Mouse (Mus musculus): ENCODE data around the gene 9930111J21Rik2. TPM values are rescaled to one million over a fixed set of nuclear protein-coding genes. Genes with fewer than 3 reads are reported as not detected.
"Not testable (repeated sequence)": the region's sequence is repeated elsewhere in the genome, so short reads cannot be mapped to it uniquely, and the experiment has no call there.

The 9930111J21Rik2 gene
- polyA plus RNA-seq, 1 experiment, result 1.4 TPM

GRCm38 (mm10) chr11:49081356-49081755 lies 30.3 kb upstream of the 9930111J21Rik2 start:
- H3K79me2 ChIP-seq (ENCODE audit: control insufficient read depth, insufficient read depth), result no peaks in the 10 kb centered on the region
- H3K4me3 ChIP-seq, result no peak overlapping the region
- no peak for TF ChIP-seq TCF3 (IDR thresholded peaks at IDR 0.05; ENCODE audit: insufficient read length, low read depth)
- no peak for TF ChIP-seq USF1 (IDR thresholded peaks at IDR 0.05; ENCODE audit: low read depth)
- TF ChIP-seq MYOD1 (IDR thresholded peaks at IDR 0.05; ENCODE audit: control insufficient read depth in 1 of 3, insufficient read length in 2 of 3, low read depth in 2 of 3), result no peak
- TF ChIP-seq SRF (IDR thresholded peaks at IDR 0.05; ENCODE audit: control insufficient read depth, insufficient read length, low read depth), result no peak
- TF ChIP-seq POLR2A (IDR thresholded peaks at IDR 0.05; ENCODE audit: insufficient read length, low read depth), result no peak
- TF ChIP-seq REST (IDR thresholded peaks at IDR 0.05; ENCODE audit: insufficient read depth, insufficient read length), result no peak
- no peak for TF ChIP-seq E2F4 (IDR thresholded peaks at IDR 0.05; ENCODE audit: insufficient read depth)
- TF ChIP-seq MAX (IDR thresholded peaks at IDR 0.05; ENCODE audit: low read depth), result no peak
- no peak for TF ChIP-seq POLR2AphosphoS2 (IDR thresholded peaks at IDR 0.05; ENCODE audit: insufficient read length, low read depth)
- no peak for TF ChIP-seq TCF12 (IDR thresholded peaks at IDR 0.05; ENCODE audit: insufficient read depth, poor library complexity, severe bottlenecking)
- TF ChIP-seq MYOG (IDR thresholded peaks at IDR 0.05; ENCODE audit: control insufficient read depth in 1 of 3, insufficient read depth in 1 of 3, insufficient read length in 2 of 3, low read depth in 2 of 3), result no peak
- no peak for TF ChIP-seq CEBPB (IDR thresholded peaks at IDR 0.05; ENCODE audit: insufficient read depth, poor library complexity, severe bottlenecking)
- no peaks in the 10 kb centered on the region for H3K27me3 ChIP-seq (ENCODE audit: control insufficient read depth, insufficient read depth, insufficient read length)
- peak overlapping the region; percentile 54 for H3K4me2 ChIP-seq (ENCODE audit: low read depth)
- no peak overlapping the region for H3ac ChIP-seq (ENCODE audit: control insufficient read depth, insufficient read length)
- no peaks in the 10 kb centered on the region for H3K36me3 ChIP-seq (ENCODE audit: control insufficient read depth, insufficient read depth)

- no peaks in the 10 kb centered on the region for H3K79me2 ChIP-seq (ENCODE audit: control insufficient read depth, insufficient read depth)
- no peak overlapping the region for H3K4me3 ChIP-seq
- no peaks in the 10 kb centered on the region for H3K27me3 ChIP-seq (ENCODE audit: control insufficient read depth, insufficient read depth, insufficient read length)
- H3K4me2 ChIP-seq (ENCODE audit: low read depth), result no peak overlapping the region
- H3K36me3 ChIP-seq (ENCODE audit: control insufficient read depth, insufficient read depth), result no peaks in the 10 kb centered on the region
- TF ChIP-seq CEBPB (IDR thresholded peaks at IDR 0.05; ENCODE audit: insufficient read depth, poor library complexity, severe bottlenecking) (no peak), MYOD1 (IDR thresholded peaks at IDR 0.05; ENCODE audit: control insufficient read depth in 1 of 3, insufficient read length in 2 of 3, low read depth in 2 of 3) (no peak), USF1 (IDR thresholded peaks at IDR 0.05; ENCODE audit: low read depth) (no peak), REST (IDR thresholded peaks at IDR 0.05; ENCODE audit: insufficient read depth, insufficient read length) (no peak), TCF3 (IDR thresholded peaks at IDR 0.05; ENCODE audit: insufficient read length, low read depth) (no peak)
- H3ac ChIP-seq (ENCODE audit: control insufficient read depth, insufficient read length), result no peak overlapping the region
These were observed 29.6 kb upstream of the 9930111J21Rik2 start for GRCm38 (mm10) chr11:49080636-49081035.

GRCm38 (mm10) chr11:49078719-49079118 lies 27.7 kb upstream of the 9930111J21Rik2 start:
- H3K4me2 ChIP-seq (ENCODE audit: low read depth), result no peak overlapping the region

GRCm38 (mm10) chr11:49077012-49077411 lies 26.0 kb upstream of the 9930111J21Rik2 start:
- Histone ChIP-seq H3K27me3 (ENCODE audit: control insufficient read depth, insufficient read depth, insufficient read length) (no peaks in the 10 kb centered on the region), H3K79me2 (ENCODE audit: control insufficient read depth, insufficient read depth) (no peaks in the 10 kb centered on the region), H3K4me2 (ENCODE audit: low read depth) (peak overlapping the region; percentile 61), H3K4me3 (no peak overlapping the region), H3K36me3 (ENCODE audit: control insufficient read depth, insufficient read depth) (no peaks in the 10 kb centered on the region), H3ac (ENCODE audit: control insufficient read depth, insufficient read length) (no peak overlapping the region)
- TF ChIP-seq USF1 (IDR thresholded peaks at IDR 0.05; ENCODE audit: low read depth) (no peak), POLR2A (IDR thresholded peaks at IDR 0.05; ENCODE audit: insufficient read length, low read depth) (no peak), TCF3 (IDR thresholded peaks at IDR 0.05; ENCODE audit: insufficient read length, low read depth) (no peak), SRF (IDR thresholded peaks at IDR 0.05; ENCODE audit: control insufficient read depth, insufficient read length, low read depth) (no peak)

More at GRCm38 (mm10) chr11:49078719-49079118, 27.7 kb upstream of the 9930111J21Rik2 start:
- no peak overlapping the region for H3K4me3 ChIP-seq
- H3ac ChIP-seq (ENCODE audit: control insufficient read depth, insufficient read length), result no peak overlapping the region
- no peaks in the 10 kb centered on the region for H3K27me3 ChIP-seq (ENCODE audit: control insufficient read depth, insufficient read depth, insufficient read length)
- TF ChIP-seq POLR2A (IDR thresholded peaks at IDR 0.05; ENCODE audit: insufficient read length, low read depth), result no peak
- TF ChIP-seq E2F4 (IDR thresholded peaks at IDR 0.05; ENCODE audit: insufficient read depth), result no peak
- TF ChIP-seq MYOD1 (IDR thresholded peaks at IDR 0.05; ENCODE audit: control insufficient read depth in 1 of 3, insufficient read length in 2 of 3, low read depth in 2 of 3), result no peak
- TF ChIP-seq REST (IDR thresholded peaks at IDR 0.05; ENCODE audit: insufficient read depth, insufficient read length), result no peak
- TF ChIP-seq USF1 (IDR thresholded peaks at IDR 0.05; ENCODE audit: low read depth), result no peak
- no peak for TF ChIP-seq SRF (IDR thresholded peaks at IDR 0.05; ENCODE audit: control insufficient read depth, insufficient read length, low read depth)
- no peak for TF ChIP-seq CEBPB (IDR thresholded peaks at IDR 0.05; ENCODE audit: insufficient read depth, poor library complexity, severe bottlenecking)
- TF ChIP-seq MYOG (IDR thresholded peaks at IDR 0.05; ENCODE audit: control insufficient read depth in 1 of 3, insufficient read depth in 1 of 3, insufficient read length in 2 of 3, low read depth in 2 of 3), result no peak
- no peak for TF ChIP-seq TCF3 (IDR thresholded peaks at IDR 0.05; ENCODE audit: insufficient read length, low read depth)
- no peak for TF ChIP-seq MAX (IDR thresholded peaks at IDR 0.05; ENCODE audit: low read depth)
- no peak for TF ChIP-seq TCF12 (IDR thresholded peaks at IDR 0.05; ENCODE audit: insufficient read depth, poor library complexity, severe bottlenecking)
- no peak for TF ChIP-seq POLR2AphosphoS2 (IDR thresholded peaks at IDR 0.05; ENCODE audit: insufficient read length, low read depth)
- no peaks in the 10 kb centered on the region for H3K79me2 ChIP-seq (ENCODE audit: control insufficient read depth, insufficient read depth)
- no peaks in the 10 kb centered on the region for H3K36me3 ChIP-seq (ENCODE audit: control insufficient read depth, insufficient read depth)

GRCm38 (mm10) chr11:49076001-49076757 lies 25.1 kb upstream of the 9930111J21Rik2 start, which contains the start of gene Ifi47:
TSS of gene Ifi47 (plus strand) at chr11:49076587.
- not testable (repeated sequence) for H3K36me3 ChIP-seq (ENCODE audit: control insufficient read depth, insufficient read depth); H3K79me2 ChIP-seq (ENCODE audit: control insufficient read depth, insufficient read depth); H3K27me3 ChIP-seq (ENCODE audit: control insufficient read depth, insufficient read depth, insufficient read length); H3K4me3 ChIP-seq; H3ac ChIP-seq (ENCODE audit: control insufficient read depth, insufficient read length)
- peak within 1 kb of the TSS; percentile 61 for H3K4me2 ChIP-seq (ENCODE audit: low read depth)
